Mouse (Mus musculus): Measurements from ENCODE around the gene Echs1. TPM values are rescaled to one million over a fixed set of nuclear protein-coding genes. Genes with fewer than 3 reads are reported as not detected.
"Not testable (repeated sequence)": the region's sequence is repeated elsewhere in the genome, so short reads cannot be mapped to it uniquely, and the experiment has no call there.

The Echs1 gene
- 100 to 1,000 TPM; 120 to 132 TPM for total RNA-seq (2021)
- long read RNA-seq, experiment 1, transcript Echs1-201 (8 exons, 1,557 nt), result major isoform, 239 of 254 reads
- long read RNA-seq, experiment 1, partial matches to known transcripts, result 10 of 254 reads
- long read RNA-seq, experiment 1, other reads (novel, unspliced or antisense), result 5 of 254 reads
- long read RNA-seq, experiment 2, full-length matches to known transcripts, result 313 of 326 reads
- long read RNA-seq, experiment 2, partial matches to known transcripts, result 8 of 326 reads
- long read RNA-seq, experiment 2, other reads (novel, unspliced or antisense), result 5 of 326 reads

- DNase-seq, result peak; percentile 93
These were observed at the start of gene Echs1 for GRCm38 (mm10) chr7:140116329-140117054. Echs1 (minus strand) TSS chr7:140116476.

- no peak for DNase-seq
These were observed 48.4 kb upstream of the Echs1 start, which contains the start of gene Olfr522 for GRCm38 (mm10) chr7:140164664-140165063. Olfr522 (minus strand) TSS chr7:140164764.

GRCm38 (mm10) chr7:140160363-140160762 lies 44.1 kb upstream of the Echs1 start:
- DNase-seq, result no peak

- DNase-seq, result no peak
These were observed 38.1 kb upstream of the Echs1 start, which contains the start of gene Sprn for GRCm38 (mm10) chr7:140154218-140154927. Sprn (minus strand) TSS chr7:140154877.

- no peak for DNase-seq
These were observed 37.5 kb upstream of the Echs1 start for GRCm38 (mm10) chr7:140153829-140154217.

- no peak for DNase-seq
These were observed 37.1 kb upstream of the Echs1 start for GRCm38 (mm10) chr7:140153383-140153782.

- DNase-seq, result no peak
These were observed 28.3 kb upstream of the Echs1 start for GRCm38 (mm10) chr7:140144550-140144949.

- DNase-seq, result peak; percentile 52
These were observed 25.1 kb upstream of the Echs1 start for GRCm38 (mm10) chr7:140141350-140141749.

GRCm38 (mm10) chr7:140138021-140138310 lies 21.7 kb upstream of the Echs1 start:
- no peak for DNase-seq

GRCm38 (mm10) chr7:140137135-140138020 lies 21.1 kb upstream of the Echs1 start, which contains the start of gene Mtg1:
Mtg1 (plus strand) TSS chr7:140137564.
- peak; percentile 93 for DNase-seq

- no peak for DNase-seq
These were observed 19.0 kb upstream of the Echs1 start for GRCm38 (mm10) chr7:140135106-140135770.

- DNase-seq, result not testable (repeated sequence)
These were observed 17.8 kb upstream of the Echs1 start for GRCm38 (mm10) chr7:140134033-140134432.

GRCm38 (mm10) chr7:140132184-140132583 lies 15.9 kb upstream of the Echs1 start:
- DNase-seq, result not testable (repeated sequence)

- DNase-seq, result no peak
These were observed 11.6 kb upstream of the Echs1 start for GRCm38 (mm10) chr7:140127911-140128310.

- no peak for DNase-seq
These were observed 10.7 kb upstream of the Echs1 start for GRCm38 (mm10) chr7:140126934-140127333.

GRCm38 (mm10) chr7:140126022-140126350 lies 9.7 kb upstream of the Echs1 start:
- DNase-seq, result no peak

GRCm38 (mm10) chr7:140125278-140126021 lies 9.2 kb upstream of the Echs1 start:
- DNase-seq, result peak; percentile 95

- no peak for DNase-seq
These were observed 8.1 kb upstream of the Echs1 start for GRCm38 (mm10) chr7:140124382-140124781.

- DNase-seq, result no peak
These were observed 6.5 kb upstream of the Echs1 start for GRCm38 (mm10) chr7:140122765-140123164.

- no peak for DNase-seq
These were observed 5.1 kb upstream of the Echs1 start for GRCm38 (mm10) chr7:140121338-140121910.

Data from gastrocnemius, postnatal 25 days (tissue).